Mouse (Mus musculus) fat pad, adult 2 months (tissue): ENCODE data around the gene Fcnb.

Experiments
- DNase-seq: peaks from one replicate; pipeline ENCODE4 v3.0.0-alpha.2; 2011; ENCODE audit warnings: low read depth, low spot score; ENCODE audit errors: extremely low read depth

The Fcnb gene

GRCm38 (mm10) chr2:28084768-28085167, at the start of gene Fcnb:
TSS of gene Fcnb (minus strand) at chr2:28084885.
- no peak for DNase-seq

GRCm38 (mm10) chr2:28133833-28134232, 49.1 kb upstream of the Fcnb start:
- DNase-seq = no peak

- DNase-seq = no peak
These were observed 47.4 kb upstream of the Fcnb start for GRCm38 (mm10) chr2:28132117-28132516.

- no peak for DNase-seq
These were observed 42.2 kb upstream of the Fcnb start for GRCm38 (mm10) chr2:28126763-28127438.

- DNase-seq = no peak
These were observed 39.2 kb upstream of the Fcnb start for GRCm38 (mm10) chr2:28123910-28124309.

- DNase-seq = no peak
These were observed 36.6 kb upstream of the Fcnb start for GRCm38 (mm10) chr2:28121309-28121708.

- no peak for DNase-seq
These were observed 35.7 kb upstream of the Fcnb start for GRCm38 (mm10) chr2:28120342-28120741.

GRCm38 (mm10) chr2:28118518-28119116, 33.9 kb upstream of the Fcnb start:
- no peak for DNase-seq

GRCm38 (mm10) chr2:28117490-28118308, 33.0 kb upstream of the Fcnb start:
- no peak for DNase-seq

GRCm38 (mm10) chr2:28108763-28109162, 24.1 kb upstream of the Fcnb start:
- no peak for DNase-seq

GRCm38 (mm10) chr2:28106002-28106401, 21.3 kb upstream of the Fcnb start:
- DNase-seq = no peak

- DNase-seq = no peak
These were observed 19.0 kb upstream of the Fcnb start for GRCm38 (mm10) chr2:28103653-28104052.

GRCm38 (mm10) chr2:28101892-28102291, 17.2 kb upstream of the Fcnb start:
- no peak for DNase-seq

- DNase-seq = no peak
These were observed 16.3 kb upstream of the Fcnb start for GRCm38 (mm10) chr2:28100796-28101483.

GRCm38 (mm10) chr2:28098547-28099505, 14.1 kb upstream of the Fcnb start:
- DNase-seq = no peak

GRCm38 (mm10) chr2:28096751-28097309, 12.1 kb upstream of the Fcnb start:
- DNase-seq = peak; percentile 16

GRCm38 (mm10) chr2:28092099-28092498, 7.4 kb upstream of the Fcnb start:
- DNase-seq = no peak

- no peak for DNase-seq
These were observed 6.4 kb upstream of the Fcnb start for GRCm38 (mm10) chr2:28091042-28091441.

GRCm38 (mm10) chr2:28090299-28091008, 5.8 kb upstream of the Fcnb start:
- no peak for DNase-seq
